Mouse (Mus musculus) MEL (cell line): ENCODE data around the gene Bag6.
"Not testable (repeated sequence)": the region's sequence is repeated elsewhere in the genome, so short reads cannot be mapped to it uniquely, and the experiment has no call there.

ENCODE experiments used
- CTCF ChIP-seq, 3 experiments: IDR thresholded peaks in 2 of 3; conservative IDR thresholded peaks in 1 of 3; 2 replicates each; pipeline ENCODE4 v1.5.1; 2011 to 2012; ENCODE audit warnings: low read length in 3 of 3, low read depth in 2 of 3, mild to moderate bottlenecking in 2 of 3, improper control_type of control experiment in 1 of 3, inconsistent platforms in 1 of 3, mixed read lengths in 1 of 3, moderate library complexity in 1 of 3; ENCODE audit not compliant: control insufficient read depth in 1 of 3, insufficient read depth in 1 of 3, poor library complexity in 1 of 3, severe bottlenecking in 1 of 3
- E2F4 ChIP-seq: IDR thresholded peaks from 2 replicates; pipeline ENCODE4 v1.6.1; 2011; ENCODE audit warnings: low read depth, low read length, improper control_type of control experiment, borderline replicate concordance
- MAX ChIP-seq: IDR thresholded peaks from 2 replicates; pipeline ENCODE4 v1.6.1; 2011; ENCODE audit warnings: low read length, improper control_type of control experiment
- POLR2A ChIP-seq, 2 experiments: IDR thresholded peaks; 2 replicates each; pipeline ENCODE4 v1.6.1; 2011 to 2012; ENCODE audit warnings: low read length in 2 of 2, mild to moderate bottlenecking in 2 of 2, control low read depth in 1 of 2, improper control_type of control experiment in 1 of 2, low read depth in 1 of 2, moderate library complexity in 1 of 2; ENCODE audit not compliant: control insufficient read depth in 1 of 2, insufficient read depth in 1 of 2, poor library complexity in 1 of 2
- POLR2AphosphoS2 ChIP-seq: IDR thresholded peaks from 2 replicates; pipeline ENCODE4 v1.6.1; 2011; ENCODE audit warnings: low read length, improper control_type of control experiment
- POLR2AphosphoS5 ChIP-seq: IDR thresholded peaks from 2 replicates; pipeline ENCODE4 v1.6.1; 2012; ENCODE audit warnings: low read depth, borderline replicate concordance, mild to moderate bottlenecking, inconsistent platforms, low read length, moderate library complexity, mixed read lengths
- TCF12 ChIP-seq: IDR thresholded peaks from 2 replicates; pipeline ENCODE4 v1.6.1; 2014; ENCODE audit warnings: low read depth, mild to moderate bottlenecking, inconsistent platforms, low read length, improper control_type of control experiment, moderate library complexity

GRCm38 (mm10) chr17:35123287-35123686 is 11.7 kb upstream of the Bag6 start:
- TF ChIP-seq CTCF (IDR thresholded peaks at IDR 0.05 in 2 of 3, conservative IDR thresholded peaks at IDR 0.05 in 1 of 3; ENCODE audit: control insufficient read depth in 1 of 3, insufficient read depth in 1 of 3, low read depth in 2 of 3, low read length in 3 of 3, poor library complexity in 1 of 3, severe bottlenecking in 1 of 3); POLR2AphosphoS5; POLR2AphosphoS2; POLR2A (IDR thresholded peaks at IDR 0.05; ENCODE audit: control insufficient read depth in 1 of 2, insufficient read depth in 1 of 2, low read depth in 1 of 2, low read length in 2 of 2, poor library complexity in 1 of 2); E2F4; TCF12; MAX: not testable (repeated sequence)
